In the genomic region with DNA sequence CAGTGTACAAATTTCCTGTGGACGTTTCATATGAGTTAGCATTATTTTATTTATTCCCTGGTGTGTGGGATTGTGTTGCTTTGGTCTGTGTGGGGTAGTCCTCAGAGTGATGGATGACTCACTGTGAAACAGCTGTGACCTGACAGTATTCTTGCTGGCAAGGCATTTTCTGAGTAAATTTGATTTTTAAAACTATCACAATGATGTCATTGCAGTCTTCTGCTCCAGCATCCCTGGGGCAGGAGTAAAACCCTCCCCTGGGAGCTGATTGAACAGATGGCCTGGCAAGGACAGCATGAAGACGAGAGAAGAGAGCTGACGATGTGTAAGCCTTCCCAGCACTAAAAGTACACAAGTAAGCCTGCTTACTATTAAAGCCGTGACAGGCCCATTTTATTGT, we compare ENCODE assay signal across 9 mouse cellular contexts.
DNase-seq lines count a peak whose midpoint lies in the region; ATAC-seq and TF ChIP-seq lines count a peak whose summit lies in the region.
"Had no signal": no experiment of that assay in that cellular context is flagged by ENCODE, and none has a peak within 500 bp of the region (broad histone marks: within the 10 kb centered on the region; RNA-seq: fewer than 3 reads in every experiment).

No protein-coding gene starts in this region.

- no peak for TF ChIP-seq CTCF in brain, embryonic 14.5 days (IDR thresholded peaks at IDR 0.05; ENCODE audit: borderline replicate concordance, extremely low read depth, insufficient read depth, insufficient read length)
- no peak for TF ChIP-seq CTCF in liver, postnatal 0 days (IDR thresholded peaks at IDR 0.05; ENCODE audit: low read depth)

- no peaks in the 10 kb centered on the region for H3K36me3 ChIP-seq in forebrain, embryonic 13.5 days (ENCODE audit: poor library complexity, severe bottlenecking)
- H3K36me3 ChIP-seq in forebrain, embryonic 11.5 days (ENCODE audit: control insufficient read depth, insufficient read depth, low read length) = no peaks in the 10 kb centered on the region
- no peaks in the 10 kb centered on the region for H3K36me3 ChIP-seq in liver, postnatal 0 days (replicated peaks; ENCODE audit: insufficient read depth, low read length)
- H3K36me3 ChIP-seq in kidney, embryonic 15.5 days = no peaks in the 10 kb centered on the region

- no peak overlapping the region for H3K27ac ChIP-seq in forebrain, embryonic 13.5 days
- H3K27ac ChIP-seq in forebrain, embryonic 11.5 days (ENCODE audit: low read depth, low read length) = no peak overlapping the region
- H3K27ac ChIP-seq in liver, postnatal 0 days (ENCODE audit: low read depth) = no peak overlapping the region
- no peak overlapping the region for H3K27ac ChIP-seq in kidney, embryonic 15.5 days
- H3K27ac ChIP-seq: kidney, postnatal 0 days had no signal

- intact Hi-C loops in left cerebral cortex, postnatal 14 days (cut with DNase I) = no loop called here

- TF ChIP-seq EP300 in liver, postnatal 0 days (IDR thresholded peaks at IDR 0.05; ENCODE audit: low read depth) = no peak

- no peak for TF ChIP-seq POLR2A in brain, embryonic 14.5 days (IDR thresholded peaks at IDR 0.05; ENCODE audit: borderline replicate concordance, extremely low read depth, insufficient read depth, insufficient read length, poor library complexity, severe bottlenecking)

- no peaks in the 10 kb centered on the region for H3K27me3 ChIP-seq in forebrain, embryonic 13.5 days
- no peaks in the 10 kb centered on the region for H3K27me3 ChIP-seq in forebrain, embryonic 11.5 days (ENCODE audit: control insufficient read depth, insufficient read depth, low read length)
- no peaks in the 10 kb centered on the region for H3K27me3 ChIP-seq in liver, postnatal 0 days (ENCODE audit: insufficient read depth, low read length)
- no peaks in the 10 kb centered on the region for H3K27me3 ChIP-seq in kidney, embryonic 15.5 days

- H3K4me1 ChIP-seq in forebrain, embryonic 13.5 days = no peaks in the 10 kb centered on the region
- no peaks in the 10 kb centered on the region for H3K4me1 ChIP-seq in forebrain, embryonic 11.5 days (replicated peaks; ENCODE audit: control insufficient read depth, insufficient read depth, low read length)
- H3K4me1 ChIP-seq in liver, postnatal 0 days (ENCODE audit: insufficient read depth) = no peaks in the 10 kb centered on the region
- no peaks in the 10 kb centered on the region for H3K4me1 ChIP-seq in kidney, embryonic 15.5 days

- DNase-seq in forebrain, embryonic 11.5 days (ENCODE audit: low spot score) = no peak
- DNase-seq in brain, embryonic 14.5 days (ENCODE audit: low read depth) = peak; percentile 78
- peak; percentile 33 for DNase-seq in gastrocnemius, postnatal 25 days
- DNase-seq in left cerebral cortex, postnatal 14 days (ENCODE audit: low spot score in 2 of 2) = peak; percentile 26 to 54
- no peak for DNase-seq in T-cell, adult 2 months (ENCODE audit: low spot score)
- DNase-seq in liver, postnatal 0 days = no peak

- H3K4me3 ChIP-seq in forebrain, embryonic 13.5 days = no peak overlapping the region
- H3K4me3 ChIP-seq in forebrain, embryonic 11.5 days (ENCODE audit: low read depth, low read length) = no peak overlapping the region
- no peak overlapping the region for H3K4me3 ChIP-seq in liver, postnatal 0 days (ENCODE audit: low read depth, low read length)
- no peak overlapping the region for H3K4me3 ChIP-seq in kidney, embryonic 15.5 days (replicated peaks)

- H3K4me2 ChIP-seq in forebrain, embryonic 13.5 days = no peak overlapping the region
- H3K4me2 ChIP-seq in forebrain, embryonic 11.5 days (ENCODE audit: low read depth, low read length, severe bottlenecking) = no peak overlapping the region
- H3K4me2 ChIP-seq in liver, postnatal 0 days (ENCODE audit: low read depth, low read length) = no peak overlapping the region
- no peak overlapping the region for H3K4me2 ChIP-seq in kidney, embryonic 15.5 days

- 55% methylated on average over 4 of the region's 4 CpGs for WGBS in forebrain, embryonic 13.5 days
- 63% methylated on average over 4 of the region's 4 CpGs for WGBS in forebrain, embryonic 11.5 days
- WGBS in liver, postnatal 0 days (ENCODE audit: insufficient replicate concordance) = 42% methylated on average over 4 of the region's 4 CpGs
- WGBS in kidney, embryonic 15.5 days = 32% methylated on average over 4 of the region's 4 CpGs

- H3K9ac ChIP-seq in forebrain, embryonic 13.5 days = no peak overlapping the region
- no peak overlapping the region for H3K9ac ChIP-seq in forebrain, embryonic 11.5 days (ENCODE audit: low read length)
- no peak overlapping the region for H3K9ac ChIP-seq in liver, postnatal 0 days (replicated peaks)
- no peak overlapping the region for H3K9ac ChIP-seq in kidney, embryonic 15.5 days

- H3K9me3 ChIP-seq in forebrain, embryonic 13.5 days (replicated peaks) = no peaks in the 10 kb centered on the region
- H3K9me3 ChIP-seq in forebrain, embryonic 11.5 days (ENCODE audit: control insufficient read depth, low read length) = no peaks in the 10 kb centered on the region
- no peaks in the 10 kb centered on the region for H3K9me3 ChIP-seq in liver, postnatal 0 days (ENCODE audit: low read length)
- H3K9me3 ChIP-seq in kidney, embryonic 15.5 days (replicated peaks) = no peaks in the 10 kb centered on the region

- ATAC-seq in forebrain, embryonic 13.5 days = peak; percentile 83
- no peak for ATAC-seq in forebrain, embryonic 11.5 days (replicated peaks; ENCODE audit: low FRiP score)
- no peak for ATAC-seq in liver, postnatal 0 days
- ATAC-seq in kidney, embryonic 15.5 days (replicated peaks; ENCODE audit: low FRiP score) = no peak; the same call in 1 of the 2 replicates

Comparison
In these comparisons a context has a peak if more than half of its experiments do, and no peak if none do; other contexts are left out.
1. DNase-seq: peak in brain, embryonic 14.5 days (single experiment), gastrocnemius, postnatal 25 days (single experiment) and left cerebral cortex, postnatal 14 days (2 of 2); none in forebrain, embryonic 11.5 days (single experiment), T-cell, adult 2 months (single experiment) and liver, postnatal 0 days (single experiment).